In genomic region chr9:108047601-108048565, GRCm38 (mm10) we compare ENCODE assay signal across 8 mouse cellular contexts. TPM values are rescaled to one million over a fixed set of nuclear protein-coding genes. Genes with fewer than 3 reads are reported as not detected.
DNase-seq lines count a peak whose midpoint lies in the region; ATAC-seq and TF ChIP-seq lines count a peak whose summit lies in the region.

No protein-coding gene starts in this region.

- H3K36me3 ChIP-seq in kidney, embryonic 15.5 days: peaks cover 60% of the 10 kb centered on the region
- H3K36me3 ChIP-seq in embryonic facial prominence, embryonic 12.5 days: peaks cover 60% of the 10 kb centered on the region
- H3K36me3 ChIP-seq in hindbrain, postnatal 0 days (ENCODE audit: insufficient read depth, low read length): peaks cover 25% of the 10 kb centered on the region
- peaks cover 27% of the 10 kb centered on the region for H3K36me3 ChIP-seq in midbrain, embryonic 15.5 days (replicated peaks)

- H3K4me1 ChIP-seq in kidney, embryonic 15.5 days: peaks cover 30% of the 10 kb centered on the region
- H3K4me1 ChIP-seq in embryonic facial prominence, embryonic 12.5 days: peaks cover 24% of the 10 kb centered on the region
- peaks cover 8% of the 10 kb centered on the region; the same call in 1 of the 2 replicates for H3K4me1 ChIP-seq in hindbrain, postnatal 0 days (ENCODE audit: insufficient read depth, low read length)
- H3K4me1 ChIP-seq in midbrain, embryonic 15.5 days: peaks cover 29% of the 10 kb centered on the region

- peak overlapping the region; percentile 77 for H3K27ac ChIP-seq in kidney, embryonic 15.5 days
- H3K27ac ChIP-seq in embryonic facial prominence, embryonic 12.5 days: 0 out of 2 replicates have a peak overlapping the region, but pooled peaks have one; percentile 14
- peak overlapping the region; percentile 66; the same call in 1 of the 2 replicates for H3K27ac ChIP-seq in hindbrain, postnatal 0 days
- peak overlapping the region; percentile 56 for H3K27ac ChIP-seq in midbrain, embryonic 15.5 days

- H3K27me3 ChIP-seq in kidney, embryonic 15.5 days: no peaks in the 10 kb centered on the region
- no peaks in the 10 kb centered on the region for H3K27me3 ChIP-seq in embryonic facial prominence, embryonic 12.5 days
- H3K27me3 ChIP-seq in hindbrain, postnatal 0 days (ENCODE audit: insufficient read depth, low read length): no peaks in the 10 kb centered on the region
- H3K27me3 ChIP-seq in midbrain, embryonic 15.5 days (replicated peaks): no peaks in the 10 kb centered on the region

- H3K9ac ChIP-seq in kidney, embryonic 15.5 days: peak overlapping the region; percentile 63
- H3K9ac ChIP-seq in embryonic facial prominence, embryonic 12.5 days: 0 out of 2 replicates have a peak overlapping the region, but pooled peaks have one; percentile 70
- H3K9ac ChIP-seq in hindbrain, postnatal 0 days (replicated peaks; ENCODE audit: low read length): peak overlapping the region; percentile 56
- peak overlapping the region; percentile 38 for H3K9ac ChIP-seq in midbrain, embryonic 15.5 days

- DNase-seq in kidney, adult 8-10 months: no peak
- DNase-seq in hindbrain, postnatal 0 days (ENCODE audit: low spot score): no peak
- no peak for DNase-seq in spleen, postnatal 10 days (ENCODE audit: low spot score in 2 of 2)
- no peak for DNase-seq in right cerebral cortex, adult 18-20 months
- no peak for DNase-seq in adrenal gland, adult (ENCODE audit: inconsistent age in 2 of 2, low spot score in 1 of 2)

- H3K9me3 ChIP-seq in kidney, embryonic 15.5 days (replicated peaks): no peaks in the 10 kb centered on the region
- no peaks in the 10 kb centered on the region for H3K9me3 ChIP-seq in embryonic facial prominence, embryonic 12.5 days
- no peaks in the 10 kb centered on the region for H3K9me3 ChIP-seq in hindbrain, postnatal 0 days (ENCODE audit: low read length)
- no peaks in the 10 kb centered on the region for H3K9me3 ChIP-seq in midbrain, embryonic 15.5 days

- no peak for TF ChIP-seq CTCF in hindbrain, postnatal 0 days (IDR thresholded peaks at IDR 0.05; ENCODE audit: low read depth)

- ATAC-seq in kidney, embryonic 15.5 days (replicated peaks; ENCODE audit: low FRiP score): no peak
- ATAC-seq in embryonic facial prominence, embryonic 12.5 days (ENCODE audit: insufficient number of reproducible peaks, insufficient read depth, low FRiP score, low TSS enrichment): no peak
- ATAC-seq in hindbrain, postnatal 0 days: no peak
- no peak for ATAC-seq in midbrain, embryonic 15.5 days (replicated peaks)

- 45% methylated on average over 17 of the region's 17 CpGs for WGBS in kidney, embryonic 15.5 days
- WGBS in embryonic facial prominence, embryonic 12.5 days: 55% methylated on average over 17 of the region's 17 CpGs
- 49% methylated on average over 17 of the region's 17 CpGs for WGBS in hindbrain, postnatal 0 days
- WGBS in midbrain, embryonic 15.5 days: 56% methylated on average over 17 of the region's 17 CpGs

- H3K4me2 ChIP-seq in kidney, embryonic 15.5 days: peak overlapping the region; percentile 86
- peak overlapping the region; percentile 86 for H3K4me2 ChIP-seq in embryonic facial prominence, embryonic 12.5 days (replicated peaks)
- peak overlapping the region; percentile 74 for H3K4me2 ChIP-seq in hindbrain, postnatal 0 days (ENCODE audit: low read depth, low read length)
- peak overlapping the region; percentile 95 for H3K4me2 ChIP-seq in midbrain, embryonic 15.5 days

- peak overlapping the region; percentile 72 for H3K4me3 ChIP-seq in kidney, embryonic 15.5 days (replicated peaks)
- H3K4me3 ChIP-seq in embryonic facial prominence, embryonic 12.5 days: peak overlapping the region; percentile 75
- H3K4me3 ChIP-seq in hindbrain, postnatal 0 days (ENCODE audit: low read length): peak overlapping the region; percentile 50
- H3K4me3 ChIP-seq in midbrain, embryonic 15.5 days: peak overlapping the region; percentile 54

RNA-seq across cellular contexts. Expression of gene Gmppb, which starts 1.2 kb away (rescaled TPM):
- 25.9 and 30.3 TPM in 2 replicates for polyA plus RNA-seq in kidney, embryonic 15.5 days (2015; fragmentation: Nextera tagmentation; extraction: Ambion mirVana)
- polyA plus RNA-seq in embryonic facial prominence, embryonic 12.5 days (2016; fragmentation: Nextera tagmentation; extraction: Ambion mirVana): 25.1 and 28.8 TPM in 2 replicates
- total RNA-seq in hindbrain, postnatal 0 days (2014; rRNA removed): 13.0 and 13.3 TPM in 2 replicates
- 17.1 and 18.1 TPM in 2 replicates for polyA plus RNA-seq in hindbrain, postnatal 0 days (2015; fragmentation: Nextera tagmentation; extraction: Ambion mirVana)
- 19.6 and 22.0 TPM in 2 replicates for polyA plus RNA-seq in midbrain, embryonic 15.5 days (2015; fragmentation: Nextera tagmentation; extraction: Ambion mirVana)

RNA-seq across cellular contexts. Expression of gene Amigo3, which starts 5.1 kb away (rescaled TPM):
- 2.2 and 2.7 TPM in 2 replicates for polyA plus RNA-seq in kidney, embryonic 15.5 days (2015; fragmentation: Nextera tagmentation; extraction: Ambion mirVana)
- polyA plus RNA-seq in embryonic facial prominence, embryonic 12.5 days (2016; fragmentation: Nextera tagmentation; extraction: Ambion mirVana): 3.1 and 4.2 TPM in 2 replicates
- 4.8 and 6.1 TPM in 2 replicates for total RNA-seq in hindbrain, postnatal 0 days (2014; rRNA removed)
- 1.8 and 2.1 TPM in 2 replicates for polyA plus RNA-seq in hindbrain, postnatal 0 days (2015; fragmentation: Nextera tagmentation; extraction: Ambion mirVana)
- 3.5 and 3.6 TPM in 2 replicates for polyA plus RNA-seq in midbrain, embryonic 15.5 days (2015; fragmentation: Nextera tagmentation; extraction: Ambion mirVana)

RNA-seq across cellular contexts. Expression of gene Mst1, which starts 32.4 kb away (rescaled TPM):
- 0.45 and 0.55 TPM in 2 replicates for polyA plus RNA-seq in kidney, embryonic 15.5 days (2015; fragmentation: Nextera tagmentation; extraction: Ambion mirVana)
- 0.29 and 0.31 TPM in 2 replicates for polyA plus RNA-seq in embryonic facial prominence, embryonic 12.5 days (2016; fragmentation: Nextera tagmentation; extraction: Ambion mirVana)
- total RNA-seq in hindbrain, postnatal 0 days (2014; rRNA removed): 0.29 TPM in 1 of 2 replicates, not detected in the other
- not detected in 2 replicates for polyA plus RNA-seq in hindbrain, postnatal 0 days (2015; fragmentation: Nextera tagmentation; extraction: Ambion mirVana)
- not detected in 2 replicates for polyA plus RNA-seq in midbrain, embryonic 15.5 days (2015; fragmentation: Nextera tagmentation; extraction: Ambion mirVana)

RNA-seq across cellular contexts. Expression of gene Rnf123, which starts 35.3 kb away (rescaled TPM):
- 25.2 and 33.4 TPM in 2 replicates for polyA plus RNA-seq in kidney, embryonic 15.5 days (2015; fragmentation: Nextera tagmentation; extraction: Ambion mirVana)
- polyA plus RNA-seq in embryonic facial prominence, embryonic 12.5 days (2016; fragmentation: Nextera tagmentation; extraction: Ambion mirVana): 34.5 and 38.2 TPM in 2 replicates
- total RNA-seq in hindbrain, postnatal 0 days (2014; rRNA removed): 59.0 and 60.4 TPM in 2 replicates
- polyA plus RNA-seq in hindbrain, postnatal 0 days (2015; fragmentation: Nextera tagmentation; extraction: Ambion mirVana): 41.8 and 43.8 TPM in 2 replicates
- 54.7 and 55.0 TPM in 2 replicates for polyA plus RNA-seq in midbrain, embryonic 15.5 days (2015; fragmentation: Nextera tagmentation; extraction: Ambion mirVana)

RNA-seq across cellular contexts. Expression of gene Ip6k1, which starts 45.6 kb away (rescaled TPM):
- polyA plus RNA-seq in kidney, embryonic 15.5 days (2015; fragmentation: Nextera tagmentation; extraction: Ambion mirVana): 50.8 and 54.8 TPM in 2 replicates
- 82.2 and 85.6 TPM in 2 replicates for polyA plus RNA-seq in embryonic facial prominence, embryonic 12.5 days (2016; fragmentation: Nextera tagmentation; extraction: Ambion mirVana)
- total RNA-seq in hindbrain, postnatal 0 days (2014; rRNA removed): 257 and 258 TPM in 2 replicates
- 79.6 and 83.6 TPM in 2 replicates for polyA plus RNA-seq in hindbrain, postnatal 0 days (2015; fragmentation: Nextera tagmentation; extraction: Ambion mirVana)
- polyA plus RNA-seq in midbrain, embryonic 15.5 days (2015; fragmentation: Nextera tagmentation; extraction: Ambion mirVana): 119 and 124 TPM in 2 replicates

Comparison
In these comparisons a context has a peak if more than half of its experiments do, and no peak if none do; other contexts are left out.
1. H3K27ac ChIP-seq: peak in every context shown above with its lines; median percentile 77 in kidney, embryonic 15.5 days; 66 in hindbrain, postnatal 0 days; 56 in midbrain, embryonic 15.5 days; 14 in embryonic facial prominence, embryonic 12.5 days.